Mouse (Mus musculus) lung, postnatal 0 days (tissue): Measurements from ENCODE around the gene Tbc1d8b.

Experiments used
- CTCF ChIP-seq: IDR thresholded peaks from 2 replicates; pipeline ENCODE4 v1.5.1; 2016; ENCODE audit warnings: antibody characterized with exemption, mild to moderate bottlenecking
- EP300 ChIP-seq: IDR thresholded peaks from 2 replicates; pipeline ENCODE4 v1.6.1; 2016; ENCODE audit warnings: antibody characterized with exemption, mild to moderate bottlenecking, control low read depth

GRCm38 (mm10) chrX:139769975-139770637 lies 85.3 kb downstream of the Tbc1d8b start:
- no peak for TF ChIP-seq CTCF
- no peak for TF ChIP-seq EP300
